Mouse (Mus musculus): Measurements from ENCODE around the gene Entpd3. TPM values are rescaled to one million over a fixed set of nuclear protein-coding genes. Genes with fewer than 3 reads are reported as not detected.

Gene Entpd3
- polyA plus RNA-seq, 1 experiment, result 0.64 TPM

DNA sequence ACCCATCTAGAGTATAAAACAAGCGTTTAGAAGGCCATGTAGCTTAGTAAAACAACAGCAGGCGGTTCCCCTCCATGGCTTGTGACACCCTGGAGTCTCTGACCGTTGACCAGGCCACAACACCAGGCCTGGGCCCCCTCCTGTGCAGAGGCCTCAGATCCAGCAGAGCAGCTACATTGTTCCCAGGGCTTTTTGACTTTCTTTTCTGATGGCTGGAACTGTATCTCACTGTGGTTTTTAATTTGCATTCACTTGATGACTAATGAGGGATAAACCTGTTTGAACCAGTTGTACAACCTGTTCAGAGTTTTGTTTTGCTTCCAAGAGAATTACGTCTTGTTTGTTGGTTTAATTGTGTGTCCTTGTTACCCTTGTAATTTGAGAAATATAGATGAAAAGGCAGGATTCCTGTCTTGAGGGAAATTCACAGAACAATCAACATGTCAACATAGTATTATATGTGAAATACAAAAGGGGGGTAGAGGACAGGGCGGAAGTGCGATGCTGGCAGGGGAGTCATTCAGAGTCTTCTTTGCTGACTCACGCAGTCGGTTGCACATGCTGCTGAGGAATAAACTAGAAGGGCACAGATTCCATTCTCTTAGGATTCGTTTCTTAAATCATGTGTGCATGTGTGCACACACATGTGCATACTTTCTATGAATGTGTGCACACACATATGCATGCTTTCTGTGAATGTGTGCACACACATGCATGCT lies 53.9 kb downstream of the Entpd3 start:
- Histone ChIP-seq H3K4me1 (ENCODE audit: control insufficient read depth, insufficient read depth, low read length) (no peaks in the 10 kb centered on the region), H3K36me3 (ENCODE audit: control insufficient read depth, insufficient read depth, low read length) (no peaks in the 10 kb centered on the region), H3K27me3 (replicated peaks; ENCODE audit: control insufficient read depth, insufficient read depth, low read length) (no peaks in the 10 kb centered on the region; the same call in 1 of the 2 replicates), H3K4me3 (ENCODE audit: insufficient read depth, low read depth, low read length) (no peak overlapping the region), H3K27ac (ENCODE audit: insufficient read depth, low read depth, low read length) (no peak overlapping the region)
- no peak for DNase-seq
- TF ChIP-seq CTCF (conservative IDR thresholded peaks at IDR 0.05; ENCODE audit: insufficient read depth, insufficient read length, low read depth, low read length) (no peak), POLR2A (IDR thresholded peaks at IDR 0.05; ENCODE audit: low read depth, low read length) (no peak)
- 49% methylated on average over 9 of the region's 9 CpGs for WGBS

DNA sequence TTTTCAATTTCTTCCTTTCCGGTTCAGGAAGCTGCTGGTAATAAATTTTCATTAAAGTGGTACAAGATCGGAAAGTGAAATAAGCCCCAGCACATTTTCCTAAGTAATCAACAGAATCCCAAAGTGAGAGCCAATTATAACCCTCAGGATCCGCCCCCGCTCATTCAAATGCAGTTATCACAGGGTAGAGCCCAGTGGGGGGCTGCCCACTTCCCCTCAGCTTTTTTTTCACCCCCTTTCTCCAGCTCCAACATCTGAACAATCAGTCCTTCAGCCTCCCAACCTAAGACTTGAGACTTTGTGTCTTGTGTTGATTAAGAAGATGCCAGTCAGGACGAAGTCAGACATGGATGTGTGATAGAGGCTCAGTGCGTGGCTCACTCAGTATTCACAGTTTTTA lies 55.2 kb downstream of the Entpd3 start:
- H3K27ac ChIP-seq (ENCODE audit: insufficient read depth, low read depth, low read length), result no peak overlapping the region
- no peak overlapping the region for H3K4me3 ChIP-seq (ENCODE audit: insufficient read depth, low read depth, low read length)
- 69% methylated on average over 6 of the region's 6 CpGs for WGBS
- DNase-seq, result no peak
- TF ChIP-seq POLR2A (IDR thresholded peaks at IDR 0.05; ENCODE audit: low read depth, low read length), result no peak
- TF ChIP-seq CTCF (conservative IDR thresholded peaks at IDR 0.05; ENCODE audit: insufficient read depth, insufficient read length, low read depth, low read length), result no peak
- no peaks in the 10 kb centered on the region for H3K4me1 ChIP-seq (ENCODE audit: control insufficient read depth, insufficient read depth, low read length)
- H3K36me3 ChIP-seq (ENCODE audit: control insufficient read depth, insufficient read depth, low read length), result no peaks in the 10 kb centered on the region
- H3K27me3 ChIP-seq (replicated peaks; ENCODE audit: control insufficient read depth, insufficient read depth, low read length), result no peaks in the 10 kb centered on the region; the same call in 1 of the 2 replicates

DNA sequence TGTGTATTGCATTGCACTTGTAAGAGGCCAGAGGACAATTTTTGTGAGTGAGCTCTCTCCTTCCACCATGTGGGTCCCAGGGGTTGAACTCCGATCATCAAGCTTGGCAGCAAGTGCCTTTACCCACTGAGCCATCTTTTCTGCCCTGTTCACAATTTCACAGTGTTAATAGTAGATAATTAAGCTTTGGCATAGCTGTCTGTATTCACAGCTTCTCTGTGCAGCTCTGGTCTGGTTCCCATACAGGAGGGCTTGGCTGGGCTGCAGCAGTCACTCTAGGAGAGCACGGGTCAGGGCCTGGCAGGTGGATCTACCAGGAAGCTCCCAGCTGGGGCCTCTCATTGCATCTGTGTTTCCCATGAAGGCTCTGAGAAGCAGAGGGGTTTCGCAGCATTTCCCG lies 55.7 kb downstream of the Entpd3 start:
- Histone ChIP-seq H3K27me3 (replicated peaks; ENCODE audit: control insufficient read depth, insufficient read depth, low read length) (no peaks in the 10 kb centered on the region; the same call in 1 of the 2 replicates), H3K4me1 (ENCODE audit: control insufficient read depth, insufficient read depth, low read length) (no peaks in the 10 kb centered on the region), H3K36me3 (ENCODE audit: control insufficient read depth, insufficient read depth, low read length) (no peaks in the 10 kb centered on the region), H3K27ac (ENCODE audit: insufficient read depth, low read depth, low read length) (no peak overlapping the region), H3K4me3 (ENCODE audit: insufficient read depth, low read depth, low read length) (no peak overlapping the region)
- no peak for TF ChIP-seq POLR2A (IDR thresholded peaks at IDR 0.05; ENCODE audit: low read depth, low read length)
- no peak for TF ChIP-seq CTCF (conservative IDR thresholded peaks at IDR 0.05; ENCODE audit: insufficient read depth, insufficient read length, low read depth, low read length)
- WGBS, result 75% methylated on average over 4 of the region's 4 CpGs
- no peak for DNase-seq

DNA sequence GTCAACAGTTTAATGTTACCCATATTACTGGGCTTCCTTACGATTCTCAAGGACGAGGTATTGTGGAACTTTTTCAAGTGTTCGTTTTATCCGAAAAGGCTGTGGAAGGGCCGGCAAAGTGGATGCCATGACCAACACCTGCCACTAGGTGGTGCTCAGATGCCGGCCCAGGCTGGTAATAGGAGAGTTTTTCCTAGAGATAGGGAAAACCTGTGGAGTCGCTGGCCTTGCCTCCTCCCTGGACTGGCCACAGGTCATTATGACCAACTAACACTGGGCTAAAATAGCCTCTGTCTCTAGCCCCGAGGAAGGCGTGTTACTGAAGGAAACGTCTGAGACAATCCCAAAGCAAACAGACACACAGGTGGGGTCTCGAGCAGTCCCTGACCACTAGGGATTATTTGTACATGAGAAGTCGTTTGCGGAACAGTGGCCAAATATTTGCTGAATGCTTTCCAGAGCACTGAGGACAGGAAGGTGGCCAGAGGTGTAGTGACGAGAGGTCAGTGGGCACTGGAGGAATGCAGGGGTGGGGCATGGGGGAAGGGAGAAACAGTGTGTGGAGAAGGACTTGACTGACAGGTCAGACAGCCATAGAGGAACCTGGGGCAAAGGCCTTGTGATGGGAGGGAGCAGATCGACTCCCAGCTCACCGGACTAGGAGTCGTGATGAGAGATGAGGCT lies 62.0 kb downstream of the Entpd3 start:
- Histone ChIP-seq H3K4me3 (ENCODE audit: insufficient read depth, low read depth, low read length) (no peak overlapping the region; the same call in 1 of the 2 replicates), H3K27me3 (replicated peaks; ENCODE audit: control insufficient read depth, insufficient read depth, low read length) (no peaks in the 10 kb centered on the region), H3K27ac (ENCODE audit: insufficient read depth, low read depth, low read length) (peak overlapping the region; percentile 37; the same call in 1 of the 2 replicates), H3K4me1 (ENCODE audit: control insufficient read depth, insufficient read depth, low read length) (peaks cover 6% of the 10 kb centered on the region; the same call in 1 of the 2 replicates), H3K36me3 (ENCODE audit: control insufficient read depth, insufficient read depth, low read length) (no peaks in the 10 kb centered on the region)
- DNase-seq, result peak; percentile 87
- TF ChIP-seq CTCF (conservative IDR thresholded peaks at IDR 0.05; ENCODE audit: insufficient read depth, insufficient read length, low read depth, low read length), result peak; percentile 89
- TF ChIP-seq POLR2A (IDR thresholded peaks at IDR 0.05; ENCODE audit: low read depth, low read length), result no peak
- WGBS, result 10% methylated on average over 17 of the region's 17 CpGs

DNA sequence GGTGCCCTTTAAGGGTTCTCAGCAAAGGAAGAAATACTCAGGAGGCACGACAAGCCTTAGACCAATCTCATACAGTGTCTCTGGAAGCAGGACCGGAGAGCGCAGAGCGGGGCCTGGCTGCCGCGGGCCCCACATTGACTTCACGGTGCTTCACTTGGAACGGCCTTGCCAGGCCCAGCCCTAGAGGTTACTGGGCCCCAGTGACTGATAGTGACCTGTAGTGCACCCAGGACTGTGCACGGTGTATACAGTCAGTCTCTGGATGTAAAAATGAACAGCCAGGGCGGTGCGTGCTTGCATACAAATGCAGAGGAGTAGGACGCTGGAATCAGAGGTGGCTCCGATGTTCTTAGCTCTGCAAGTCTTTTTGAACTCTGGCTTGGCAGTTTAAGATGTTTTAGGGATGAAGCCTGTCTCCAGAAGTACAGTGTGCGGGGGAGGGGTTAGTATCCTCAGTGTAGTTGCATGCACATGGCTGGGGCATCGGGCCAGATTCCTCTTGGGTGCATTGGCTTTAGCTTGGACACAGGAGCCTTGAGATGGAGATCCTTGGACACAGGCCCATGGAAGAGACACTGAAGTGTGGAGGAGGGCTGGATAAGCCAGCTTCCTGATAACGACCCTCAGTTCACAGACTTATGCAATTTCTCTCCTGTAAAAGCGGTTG lies 62.7 kb downstream of the Entpd3 start:
- peaks cover 6% of the 10 kb centered on the region; the same call in 1 of the 2 replicates for H3K4me1 ChIP-seq (ENCODE audit: control insufficient read depth, insufficient read depth, low read length)
- DNase-seq, result peak; percentile 30

DNA sequence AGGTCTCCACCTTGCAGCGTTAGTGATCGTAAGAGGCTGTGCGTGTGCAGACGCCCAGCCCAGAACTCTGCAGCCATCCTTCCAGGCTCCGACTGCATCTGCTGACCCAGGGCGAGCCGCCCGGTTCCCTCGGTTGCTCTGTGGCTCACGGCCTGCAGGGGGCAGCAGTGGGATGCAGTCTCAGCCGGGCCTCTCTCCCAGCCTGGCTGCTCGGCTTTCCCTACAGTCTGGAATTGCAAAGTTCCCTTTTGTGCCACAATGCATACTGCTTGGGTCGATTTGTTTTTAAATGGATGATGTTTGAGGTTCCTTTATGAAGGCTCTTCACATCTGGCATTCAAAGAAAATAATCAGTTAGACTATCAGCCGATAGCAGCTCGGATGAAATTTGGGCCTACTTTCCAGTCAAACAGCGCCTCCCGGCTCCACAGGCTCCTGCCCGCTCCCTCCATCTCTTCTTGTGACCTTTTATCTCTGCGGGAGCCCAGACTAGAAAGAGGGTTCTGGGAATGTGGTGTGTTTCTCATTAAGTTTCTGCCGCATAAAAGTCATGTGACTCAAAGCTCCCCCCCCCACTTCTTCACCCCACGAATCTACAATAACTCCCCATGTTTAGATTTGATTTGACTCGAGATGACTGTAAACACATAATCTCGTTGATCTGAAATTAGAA lies 63.4 kb downstream of the Entpd3 start:
- peak; percentile 91 for DNase-seq
- TF ChIP-seq POLR2A (IDR thresholded peaks at IDR 0.05; ENCODE audit: low read depth, low read length), result no peak
- TF ChIP-seq CTCF (conservative IDR thresholded peaks at IDR 0.05; ENCODE audit: insufficient read depth, insufficient read length, low read depth, low read length), result peak; percentile 88
- WGBS, result 18% methylated on average over 23 of the region's 23 CpGs
- H3K4me1 ChIP-seq (ENCODE audit: control insufficient read depth, insufficient read depth, low read length), result peaks cover 6% of the 10 kb centered on the region; the same call in 1 of the 2 replicates
- no peak overlapping the region for H3K27ac ChIP-seq (ENCODE audit: insufficient read depth, low read depth, low read length)
- H3K27me3 ChIP-seq (replicated peaks; ENCODE audit: control insufficient read depth, insufficient read depth, low read length), result no peaks in the 10 kb centered on the region
- no peak overlapping the region for H3K4me3 ChIP-seq (ENCODE audit: insufficient read depth, low read depth, low read length)
- no peaks in the 10 kb centered on the region for H3K36me3 ChIP-seq (ENCODE audit: control insufficient read depth, insufficient read depth, low read length)

More for the DNA sequence above, 62.7 kb downstream of the Entpd3 start:
- H3K27me3 ChIP-seq (replicated peaks; ENCODE audit: control insufficient read depth, insufficient read depth, low read length), result no peaks in the 10 kb centered on the region
- H3K27ac ChIP-seq (ENCODE audit: insufficient read depth, low read depth, low read length), result no peak overlapping the region
- no peak overlapping the region for H3K4me3 ChIP-seq (ENCODE audit: insufficient read depth, low read depth, low read length)
- TF ChIP-seq POLR2A (IDR thresholded peaks at IDR 0.05; ENCODE audit: low read depth, low read length), result no peak
- no peak for TF ChIP-seq CTCF (conservative IDR thresholded peaks at IDR 0.05; ENCODE audit: insufficient read depth, insufficient read length, low read depth, low read length)
- WGBS, result 60% methylated on average over 17 of the region's 17 CpGs
- H3K36me3 ChIP-seq (ENCODE audit: control insufficient read depth, insufficient read depth, low read length), result no peaks in the 10 kb centered on the region

All from kidney, adult 2 months (tissue).